Mouse (Mus musculus): ENCODE measurements at regions not wholly inside any gene's neighbourhood (a gene's known extent, or its start where the extent isn't known, plus 50 kb on each side); places are given as distances from the start of the nearest gene placed in this dataset.

- DNase-seq (ENCODE audit: low spot score) (no peak), ATAC-seq (ENCODE audit: extremely low read depth, insufficient number of reproducible peaks, low FRiP score, poor library complexity, severe bottlenecking) (no peak)
- Histone ChIP-seq H3K4me1 (ENCODE audit: insufficient read depth, low read depth, low read length) (no peaks in the 10 kb centered on the region), H3K4me3 (ENCODE audit: low read depth, low read length) (no peak overlapping the region), H3K27me3 (ENCODE audit: insufficient read depth, low read length) (no peaks in the 10 kb centered on the region), H3K9me3 (replicated peaks) (peaks cover 45% of the 10 kb centered on the region), H3K36me3 (replicated peaks) (no peaks in the 10 kb centered on the region)
- TF ChIP-seq POLR2AphosphoS5 (IDR thresholded peaks at IDR 0.05; ENCODE audit: insufficient replicate concordance, low read depth, low read length) = no peak
Observed at GRCm38 (mm10) chr13:71690069-71690817, 273.3 kb downstream of the Irx1 start.

GRCm38 (mm10) chr13:71689187-71689586, 274.3 kb downstream of the Irx1 start:
- Histone ChIP-seq H3K4me1 (ENCODE audit: insufficient read depth, low read depth, low read length) (no peaks in the 10 kb centered on the region), H3K4me3 (ENCODE audit: low read depth, low read length) (no peak overlapping the region), H3K27me3 (ENCODE audit: insufficient read depth, low read length) (no peaks in the 10 kb centered on the region), H3K9me3 (replicated peaks) (peaks cover 48% of the 10 kb centered on the region), H3K36me3 (replicated peaks) (no peaks in the 10 kb centered on the region)
- DNase-seq (ENCODE audit: low spot score) = no peak
- TF ChIP-seq GATA1 (IDR thresholded peaks at IDR 0.05; ENCODE audit: borderline replicate concordance, low read length) (no peak), GATA2 (IDR thresholded peaks at IDR 0.05; ENCODE audit: borderline replicate concordance, low read depth, low read length) (no peak), CTCF (IDR thresholded peaks at IDR 0.05; ENCODE audit: low read depth, low read length) (no peak), TAL1 (conservative IDR thresholded peaks at IDR 0.05; ENCODE audit: low read depth, low read length) (no peak), POLR2AphosphoS5 (IDR thresholded peaks at IDR 0.05; ENCODE audit: insufficient replicate concordance, low read depth, low read length) (no peak)
- no peak for ATAC-seq (ENCODE audit: extremely low read depth, insufficient number of reproducible peaks, low FRiP score, poor library complexity, severe bottlenecking)

DNA sequence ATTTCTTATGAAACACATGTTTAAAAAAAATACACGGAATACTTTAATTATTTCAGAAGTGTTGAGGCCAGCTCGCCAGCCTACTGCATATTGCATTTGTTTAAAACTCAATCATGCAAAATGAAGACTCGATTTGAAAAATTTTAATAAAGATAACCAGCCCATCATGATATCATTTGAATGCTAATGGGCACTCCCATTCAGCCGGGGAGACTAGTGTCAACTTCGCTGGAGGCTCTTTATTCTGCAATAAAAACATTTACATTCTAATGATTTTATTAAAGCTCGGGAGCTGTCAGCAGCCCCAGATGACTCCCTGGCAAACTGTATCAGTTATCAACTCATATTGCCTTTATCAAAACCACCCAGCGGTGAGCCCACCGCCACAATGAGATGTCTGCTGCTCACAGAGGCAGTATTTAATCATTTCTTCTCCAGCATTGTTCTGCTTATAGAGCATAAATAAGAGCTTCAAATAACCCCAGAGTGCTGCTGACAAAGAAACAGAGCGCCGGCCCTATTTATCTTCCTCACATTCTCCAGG, 287.4 kb downstream of the Irx1 start:
- no peak for TF ChIP-seq GATA2 (IDR thresholded peaks at IDR 0.05; ENCODE audit: borderline replicate concordance, low read depth, low read length)
- no peak for TF ChIP-seq CTCF (IDR thresholded peaks at IDR 0.05; ENCODE audit: low read depth, low read length)
- TF ChIP-seq TAL1 (conservative IDR thresholded peaks at IDR 0.05; ENCODE audit: low read depth, low read length) = no peak
- TF ChIP-seq POLR2AphosphoS5 (IDR thresholded peaks at IDR 0.05; ENCODE audit: insufficient replicate concordance, low read depth, low read length) = no peak
- TF ChIP-seq GATA1 (IDR thresholded peaks at IDR 0.05; ENCODE audit: borderline replicate concordance, low read length) = no peak
- no peaks in the 10 kb centered on the region for H3K4me1 ChIP-seq (ENCODE audit: insufficient read depth, low read depth, low read length)
- ATAC-seq (ENCODE audit: extremely low read depth, insufficient number of reproducible peaks, low FRiP score, poor library complexity, severe bottlenecking) (no peak), DNase-seq (ENCODE audit: low spot score) (no peak)
- no peaks in the 10 kb centered on the region for H3K36me3 ChIP-seq (replicated peaks)
- no peak overlapping the region for H3K4me3 ChIP-seq (ENCODE audit: low read depth, low read length)
- no peaks in the 10 kb centered on the region for H3K27me3 ChIP-seq (ENCODE audit: insufficient read depth, low read length)
- peaks cover 25% of the 10 kb centered on the region for H3K9me3 ChIP-seq (replicated peaks)

- Histone ChIP-seq H3K9me3 (replicated peaks) (peaks cover 31% of the 10 kb centered on the region), H3K27me3 (ENCODE audit: insufficient read depth, low read length) (no peaks in the 10 kb centered on the region), H3K36me3 (replicated peaks) (no peaks in the 10 kb centered on the region), H3K4me3 (ENCODE audit: low read depth, low read length) (no peak overlapping the region), H3K4me1 (ENCODE audit: insufficient read depth, low read depth, low read length) (no peaks in the 10 kb centered on the region)
- no peak for TF ChIP-seq CTCF (IDR thresholded peaks at IDR 0.05; ENCODE audit: low read depth, low read length)
- no peak for TF ChIP-seq GATA1 (IDR thresholded peaks at IDR 0.05; ENCODE audit: borderline replicate concordance, low read length)
- no peak for TF ChIP-seq GATA2 (IDR thresholded peaks at IDR 0.05; ENCODE audit: borderline replicate concordance, low read depth, low read length)
- TF ChIP-seq TAL1 (conservative IDR thresholded peaks at IDR 0.05; ENCODE audit: low read depth, low read length) = no peak
- TF ChIP-seq POLR2AphosphoS5 (IDR thresholded peaks at IDR 0.05; ENCODE audit: insufficient replicate concordance, low read depth, low read length) = no peak
- ATAC-seq (ENCODE audit: extremely low read depth, insufficient number of reproducible peaks, low FRiP score, poor library complexity, severe bottlenecking) (no peak), DNase-seq (ENCODE audit: low spot score) (no peak)
Observed at GRCm38 (mm10) chr13:71669956-71670739, 293.4 kb downstream of the Irx1 start.

DNA sequence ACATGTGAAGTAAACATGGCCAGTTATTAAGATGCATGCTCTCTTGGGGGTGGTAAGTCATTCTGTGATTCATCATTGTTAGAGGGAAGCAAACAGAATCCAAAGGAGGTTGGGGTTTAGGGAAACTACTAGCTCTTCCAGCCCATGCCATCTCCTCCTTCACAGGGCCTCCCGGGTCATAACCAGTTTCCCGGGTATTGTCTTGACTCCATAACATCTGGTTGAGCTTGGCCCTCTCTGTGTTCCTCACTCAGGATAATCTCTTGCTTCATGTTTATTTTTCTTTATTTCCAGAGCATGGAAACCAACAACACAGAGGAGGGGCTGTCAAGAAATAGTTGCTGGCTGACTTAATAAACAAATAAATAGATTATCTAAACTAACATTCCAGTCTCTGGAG, 295.3 kb downstream of the Irx1 start:
- no peaks in the 10 kb centered on the region for H3K36me3 ChIP-seq (replicated peaks)
- H3K4me1 ChIP-seq (ENCODE audit: insufficient read depth, low read depth, low read length) = no peaks in the 10 kb centered on the region
- no peak for TF ChIP-seq GATA2 (IDR thresholded peaks at IDR 0.05; ENCODE audit: borderline replicate concordance, low read depth, low read length)
- TF ChIP-seq GATA1 (IDR thresholded peaks at IDR 0.05; ENCODE audit: borderline replicate concordance, low read length) = no peak
- TF ChIP-seq CTCF (IDR thresholded peaks at IDR 0.05; ENCODE audit: low read depth, low read length) = no peak
- no peak for TF ChIP-seq TAL1 (conservative IDR thresholded peaks at IDR 0.05; ENCODE audit: low read depth, low read length)
- TF ChIP-seq POLR2AphosphoS5 (IDR thresholded peaks at IDR 0.05; ENCODE audit: insufficient replicate concordance, low read depth, low read length) = no peak
- no peak overlapping the region for H3K4me3 ChIP-seq (ENCODE audit: low read depth, low read length)
- no peaks in the 10 kb centered on the region for H3K27me3 ChIP-seq (ENCODE audit: insufficient read depth, low read length)
- no peak for ATAC-seq (ENCODE audit: extremely low read depth, insufficient number of reproducible peaks, low FRiP score, poor library complexity, severe bottlenecking)
- peaks cover 28% of the 10 kb centered on the region for H3K9me3 ChIP-seq (replicated peaks)
- no peak for DNase-seq (ENCODE audit: low spot score)

DNA sequence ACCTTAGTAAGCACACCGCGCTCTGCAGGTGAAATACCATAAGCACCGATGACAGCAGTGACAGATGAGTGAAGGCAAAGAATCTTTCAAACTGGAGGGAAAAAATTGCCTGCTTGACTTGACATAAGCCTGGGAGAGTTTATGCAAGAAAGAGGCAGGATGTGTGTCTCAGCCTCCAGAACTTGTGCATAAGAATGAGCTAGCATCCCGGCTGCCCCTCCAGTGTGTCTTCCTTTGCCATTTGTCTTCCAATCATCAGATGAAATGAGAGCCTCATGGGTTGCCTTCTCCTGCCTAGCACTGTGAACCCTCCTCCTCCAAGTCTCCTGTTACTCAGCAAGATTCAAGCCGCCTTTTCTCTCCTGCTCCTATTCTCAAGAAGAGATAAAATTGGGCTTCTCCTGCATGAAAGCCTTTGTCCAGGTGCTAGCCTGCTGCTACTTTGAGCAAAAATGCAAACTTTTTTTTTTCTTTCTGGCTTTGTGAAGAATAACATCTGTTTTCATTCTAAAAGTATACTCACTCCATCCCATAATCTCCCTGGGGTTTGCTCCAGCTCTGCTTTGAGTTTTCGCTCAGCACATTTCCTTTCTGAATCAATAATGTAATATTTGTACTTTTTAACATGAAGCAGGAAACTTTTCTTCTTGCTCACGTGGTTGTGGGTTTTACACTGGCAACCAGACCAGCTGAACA, 298.2 kb downstream of the Irx1 start:
- H3K27me3 ChIP-seq (ENCODE audit: insufficient read depth, low read length) = no peaks in the 10 kb centered on the region
- no peak for TF ChIP-seq POLR2AphosphoS5 (IDR thresholded peaks at IDR 0.05; ENCODE audit: insufficient replicate concordance, low read depth, low read length)
- TF ChIP-seq GATA1 (IDR thresholded peaks at IDR 0.05; ENCODE audit: borderline replicate concordance, low read length) = no peak
- TF ChIP-seq GATA2 (IDR thresholded peaks at IDR 0.05; ENCODE audit: borderline replicate concordance, low read depth, low read length) = no peak
- TF ChIP-seq CTCF (IDR thresholded peaks at IDR 0.05; ENCODE audit: low read depth, low read length) = no peak
- no peak for TF ChIP-seq TAL1 (conservative IDR thresholded peaks at IDR 0.05; ENCODE audit: low read depth, low read length)
- ATAC-seq (ENCODE audit: extremely low read depth, insufficient number of reproducible peaks, low FRiP score, poor library complexity, severe bottlenecking) (no peak), DNase-seq (ENCODE audit: low spot score) (no peak)
- peaks cover 40% of the 10 kb centered on the region for H3K9me3 ChIP-seq (replicated peaks)
- H3K4me3 ChIP-seq (ENCODE audit: low read depth, low read length) = no peak overlapping the region
- no peaks in the 10 kb centered on the region for H3K4me1 ChIP-seq (ENCODE audit: insufficient read depth, low read depth, low read length)
- H3K36me3 ChIP-seq (replicated peaks) = no peaks in the 10 kb centered on the region

Measured in G1E (cell line).